Mouse (Mus musculus) heart, adult 2 months (tissue): ENCODE results near the gene Hgf.

ENCODE experiments used
- CTCF ChIP-seq: fragments of 200-600 bp; IDR thresholded peaks from 2 replicates; pipeline ENCODE4 v1.8.1; 2022; ENCODE audit warnings: antibody characterized with exemption, mild to moderate bottlenecking, moderate library complexity
- EP300 ChIP-seq: fragments of 200-500 bp; IDR thresholded peaks from 2 replicates; pipeline ENCODE4 v1.6.1; 2011; ENCODE audit warnings: low read depth, low read length, control low read depth; ENCODE audit not compliant: insufficient read depth
- POLR2A ChIP-seq: fragments of 200-500 bp; IDR thresholded peaks from 2 replicates; pipeline ENCODE4 v1.6.1; 2011; ENCODE audit warnings: mild to moderate bottlenecking, low read depth, low read length, control low read depth; ENCODE audit not compliant: insufficient read depth

DNA sequence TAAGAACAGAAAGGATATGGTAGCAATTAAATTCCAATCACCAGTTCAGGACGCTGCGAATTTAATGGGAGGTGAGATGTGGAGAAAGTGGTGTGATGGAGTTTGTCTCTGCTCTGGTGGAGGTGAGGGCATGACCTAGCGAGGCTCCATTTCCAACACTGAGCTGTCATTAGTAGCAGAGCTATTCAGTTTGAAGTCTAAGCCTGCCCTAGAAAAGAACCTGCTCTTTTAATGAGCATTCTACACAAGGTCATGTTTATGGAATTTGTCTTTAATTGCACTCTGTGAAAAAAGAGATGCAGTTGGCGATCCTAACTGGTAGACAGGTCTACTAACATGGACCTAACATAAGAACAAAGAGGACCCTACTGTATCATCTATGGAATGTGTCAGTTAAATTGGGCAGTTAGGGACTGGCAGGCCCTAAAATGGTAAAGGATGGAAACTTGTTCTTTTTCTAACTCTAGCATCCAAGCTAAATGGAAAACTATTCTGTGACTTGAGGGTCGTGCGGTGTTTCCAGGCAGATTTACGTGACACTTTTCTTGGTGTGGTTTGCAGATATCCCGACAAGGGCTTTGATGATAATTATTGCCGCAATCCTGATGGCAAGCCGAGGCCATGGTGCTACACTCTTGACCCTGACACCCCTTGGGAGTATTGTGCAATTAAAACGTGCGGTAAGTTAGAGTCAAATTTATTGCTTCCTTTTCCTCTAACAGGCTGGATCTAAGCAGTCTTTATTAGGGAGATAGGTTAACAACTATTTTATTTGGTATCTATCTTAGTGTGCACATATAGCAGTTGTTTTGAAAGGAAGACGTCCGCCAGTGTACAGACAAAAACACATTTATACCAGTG lies 24.8 kb downstream of the Hgf start:
- TF ChIP-seq CTCF (no peak), POLR2A (no peak), EP300 (no peak)
